Mouse (Mus musculus) olfactory bulb, adult 2 months (tissue): Measurements from ENCODE around the gene Trim42. TPM values are rescaled to one million over a fixed set of nuclear protein-coding genes. Genes with fewer than 3 reads are reported as not detected.

Experiments
- H3K27ac ChIP-seq: fragments of 200-500 bp; 2 replicates; pipeline ENCODE4 v1.5.1; 2012; ENCODE audit warnings: low read depth, low read length; ENCODE audit not compliant: insufficient read depth
- H3K4me1 ChIP-seq: fragments of 200-500 bp; 2 replicates; pipeline ENCODE4 v1.6.1; 2012; ENCODE audit warnings: low read length; ENCODE audit not compliant: control insufficient read depth, insufficient read depth
- H3K4me3 ChIP-seq: fragments of 200-500 bp; 2 replicates; pipeline ENCODE4 v1.5.1; 2012; ENCODE audit warnings: mild to moderate bottlenecking, low read depth, low read length, moderate library complexity; ENCODE audit not compliant: insufficient read depth
- CTCF ChIP-seq: fragments of 200-500 bp; IDR thresholded peaks from 2 replicates; pipeline ENCODE4 v1.5.1; 2012; ENCODE audit warnings: low read depth, mild to moderate bottlenecking, low read length, moderate library complexity; ENCODE audit not compliant: insufficient read depth
- POLR2A ChIP-seq: fragments of 200-500 bp; IDR thresholded peaks from 2 replicates; pipeline ENCODE4 v1.6.1; 2012; ENCODE audit warnings: mild to moderate bottlenecking, low read depth, low read length, moderate library complexity; ENCODE audit not compliant: insufficient read depth
- WGBS: fragments of 180-500 bp; shearing (Covaris S2); methylation state at CpG from one replicate; pipeline ENCODE4 v1.1.7; 2018; 5-methylcytosine and 5-hydroxymethylcytosine counted together
- polyA plus RNA-seq: library from polyadenylated mRNA; stranded (reverse); fragments of >200 nt; gene quantifications from 2 replicates; pipeline ENCODE4 v1.2.4, GENCODE M21; 2012; ENCODE audit warnings: low replicate concordance; ENCODE audit not compliant: missing spikeins, insufficient read depth, insufficient read length

The Trim42 gene
- polyA plus RNA-seq, 1 experiment: not detected

DNA sequence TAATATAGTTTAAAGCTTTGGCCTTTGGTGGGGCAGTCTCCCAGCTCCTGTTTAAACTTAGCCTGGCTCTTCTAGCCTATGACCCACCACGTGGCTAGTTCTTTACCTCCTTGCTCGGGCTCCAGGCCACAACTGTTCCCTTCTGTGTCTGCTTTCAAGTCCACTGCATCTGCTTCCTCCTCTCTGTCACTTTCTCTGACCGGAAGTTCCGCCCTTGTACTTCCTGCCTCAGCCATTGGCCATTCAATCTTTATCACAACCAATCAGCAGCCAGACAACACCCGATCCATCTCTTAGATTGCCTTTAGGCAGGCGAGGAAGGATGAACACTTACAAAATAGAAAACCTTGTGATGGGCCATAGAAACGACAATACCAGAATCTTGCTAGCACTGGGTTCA, 58.1 kb downstream of the Trim42 start:
- no peak overlapping the region for H3K4me3 ChIP-seq
- no peak overlapping the region for H3K27ac ChIP-seq
- no peaks in the 10 kb centered on the region for H3K4me1 ChIP-seq
- 93% methylated on average over 7 of the region's 7 CpGs for WGBS
- no peak for TF ChIP-seq POLR2A
- TF ChIP-seq CTCF: no peak

DNA sequence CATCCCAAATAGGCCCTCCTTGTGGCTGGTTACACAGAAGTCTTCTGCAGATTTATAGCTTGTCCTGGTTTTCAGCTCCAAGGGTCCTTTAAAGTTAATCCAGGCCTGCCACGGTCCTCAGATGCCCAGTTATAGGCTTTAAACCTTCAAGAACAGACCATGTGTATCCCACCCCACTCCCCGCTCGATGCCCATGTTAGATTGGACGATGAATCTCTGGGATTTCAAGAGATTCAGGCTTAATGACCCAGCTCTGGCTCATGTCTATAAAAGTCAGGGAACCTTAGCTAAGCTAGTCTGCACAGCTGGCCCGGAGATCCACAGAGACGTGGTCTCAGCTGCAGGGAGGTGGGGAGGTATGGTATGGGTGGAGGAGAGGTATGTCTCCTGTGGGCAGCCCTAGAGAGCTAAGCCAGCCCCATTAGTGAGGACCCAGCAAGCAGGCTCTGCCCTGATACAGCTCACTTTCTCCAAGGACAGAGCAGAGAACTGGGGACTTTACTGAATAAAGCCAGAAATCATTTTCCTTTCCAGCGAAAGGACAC, 60.2 kb downstream of the Trim42 start:
- 94% methylated on average over 7 of the region's 7 CpGs for WGBS
- TF ChIP-seq CTCF (no peak), POLR2A (no peak)
- H3K4me3 ChIP-seq: no peak overlapping the region
- H3K27ac ChIP-seq: no peak overlapping the region
- H3K4me1 ChIP-seq: no peaks in the 10 kb centered on the region

DNA sequence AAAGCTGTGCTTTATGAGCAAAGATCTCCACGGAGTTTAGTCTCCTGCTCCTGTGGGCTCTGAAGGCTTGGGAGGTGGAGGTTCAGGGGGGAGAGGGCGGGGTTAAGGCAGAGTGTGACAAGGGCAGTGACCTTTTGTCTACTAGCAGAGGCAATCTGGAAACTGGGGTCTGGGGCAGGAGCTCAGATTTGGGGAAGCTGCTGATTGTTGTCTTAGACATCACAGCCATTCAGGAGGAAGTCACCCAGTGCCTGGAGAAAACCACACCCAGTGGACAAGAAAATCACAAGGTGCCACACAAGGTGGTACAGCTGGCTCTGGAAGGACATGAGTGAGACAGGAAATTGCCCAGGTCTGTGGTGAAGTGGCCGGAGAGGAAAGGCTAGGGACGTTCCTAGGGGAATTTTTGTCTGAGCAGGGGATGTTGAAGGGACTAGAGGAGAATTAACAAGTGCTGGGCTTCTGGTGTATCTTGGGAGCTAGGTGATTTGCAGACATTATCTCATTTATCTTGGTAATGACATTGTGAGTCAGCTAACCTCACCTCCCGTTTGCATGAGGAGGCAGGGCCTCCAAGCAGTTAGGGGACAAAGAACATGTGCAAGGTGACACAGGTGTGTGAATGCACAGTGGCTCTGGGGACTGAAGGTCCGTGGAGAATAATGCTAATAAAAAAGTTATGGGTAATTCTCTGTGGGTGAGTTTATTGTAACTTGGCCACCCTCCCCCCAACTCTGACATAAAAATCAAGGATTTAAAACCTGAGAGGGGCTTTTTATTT, 61.9 kb downstream of the Trim42 start:
- H3K27ac ChIP-seq: no peak overlapping the region
- H3K4me1 ChIP-seq: no peaks in the 10 kb centered on the region
- no peak overlapping the region for H3K4me3 ChIP-seq
- TF ChIP-seq CTCF (no peak), POLR2A (no peak)
- WGBS: 77% methylated on average over 6 of the region's 6 CpGs
